Mouse (Mus musculus) ES-CJ7 (cell line): ENCODE measurements at regions not wholly inside any gene's neighbourhood (a gene's known extent, or its start where the extent isn't known, plus 50 kb on each side); places are given as distances from the start of the nearest gene placed in this dataset.
"Not testable (repeated sequence)": the region's sequence is repeated elsewhere in the genome, so short reads cannot be mapped to it uniquely, and the experiment has no call there.

Source experiments
- DNase-seq: peaks from one replicate; pipeline ENCODE4 v3.0.0; 2011; ENCODE audit warnings: low read depth, low spot score

DNA sequence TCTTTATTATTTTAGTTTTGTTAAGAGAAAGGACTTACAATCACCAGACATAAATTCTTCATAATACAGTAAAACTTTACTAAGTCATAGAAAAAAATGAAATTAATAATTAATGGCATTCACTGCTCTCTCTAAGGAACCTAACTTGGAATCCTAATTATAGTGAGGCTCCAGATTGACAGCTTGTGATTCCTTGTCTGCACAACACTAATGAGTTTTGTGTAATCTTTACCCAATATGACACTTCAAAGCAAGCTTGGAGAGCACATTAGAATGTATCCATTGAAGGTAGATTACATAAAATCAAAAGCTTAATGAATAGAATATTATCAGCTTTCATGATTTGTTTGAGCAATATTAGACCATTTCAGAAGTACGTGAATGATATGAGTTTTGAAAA lies 1914.7 kb downstream of the Efna5 start:
- DNase-seq = no peak

DNA sequence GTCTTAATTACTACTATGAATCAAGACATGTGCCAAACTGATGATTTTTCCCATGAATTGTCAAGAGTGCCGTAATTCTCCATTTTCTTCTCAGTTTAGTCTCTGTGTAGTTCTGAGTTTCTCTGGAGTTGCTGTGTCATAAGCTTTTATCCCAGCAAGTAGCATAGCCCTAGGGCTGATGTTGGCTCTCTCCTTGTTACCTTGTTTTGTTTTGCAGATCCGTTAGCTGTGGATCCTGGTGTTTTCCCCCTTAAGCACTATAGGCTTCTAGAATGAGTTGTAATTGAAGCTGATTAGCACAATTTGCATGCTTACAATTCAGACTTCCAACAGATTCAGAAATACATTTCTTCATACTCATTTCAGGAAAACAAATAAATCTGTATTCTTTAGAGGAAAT lies 1915.5 kb downstream of the Efna5 start:
- peak; percentile 47 for DNase-seq

- no peak for DNase-seq
Observed at GRCm38 (mm10) chr17:60951464-60951863, 1929.7 kb downstream of the Efna5 start.

- DNase-seq = no peak
Observed at GRCm38 (mm10) chr17:60937754-60938508, 1924.8 kb upstream of the Nudt12 start.

DNA sequence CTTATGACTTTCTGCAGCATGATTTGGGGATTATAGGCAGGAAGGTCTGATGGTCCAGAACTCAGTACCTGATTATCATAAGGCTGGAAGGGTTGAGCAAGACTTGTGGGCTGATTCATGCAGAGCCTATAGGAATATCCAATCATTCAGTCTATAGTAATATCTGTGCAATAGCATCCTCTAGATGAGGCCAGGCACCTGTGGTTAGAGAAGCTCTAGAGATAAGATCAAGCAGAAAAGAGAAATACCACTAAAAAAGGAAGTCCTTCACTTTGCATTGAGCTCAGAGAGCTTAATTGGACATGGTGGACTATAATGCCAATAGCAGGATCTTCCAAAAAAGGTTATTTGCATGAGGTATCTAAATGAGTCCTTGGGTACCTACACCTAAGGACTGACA lies 1921.1 kb upstream of the Nudt12 start:
- DNase-seq = no peak

GRCm38 (mm10) chr17:60925822-60926383 lies 1912.7 kb upstream of the Nudt12 start:
- DNase-seq = no peak

DNA sequence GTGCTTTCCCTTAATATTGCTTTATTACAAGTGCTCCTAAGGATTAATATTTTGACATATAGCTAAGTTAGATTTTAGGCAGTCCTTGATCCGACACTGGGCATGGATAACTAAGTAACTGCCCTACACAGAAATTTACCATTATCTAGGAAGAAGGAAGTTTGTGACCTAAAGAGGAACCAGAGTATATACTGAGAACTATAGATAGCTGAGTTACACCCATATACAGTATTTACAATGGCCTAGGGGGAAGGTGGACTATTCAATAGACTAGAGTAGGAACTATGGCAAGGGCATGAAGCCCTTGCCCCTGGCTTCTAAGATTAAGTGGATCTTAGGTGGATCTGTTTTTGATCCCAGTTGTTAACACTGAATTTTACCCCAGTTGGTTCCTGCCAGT lies 1869.5 kb upstream of the Nudt12 start:
- not testable (repeated sequence) for DNase-seq

DNA sequence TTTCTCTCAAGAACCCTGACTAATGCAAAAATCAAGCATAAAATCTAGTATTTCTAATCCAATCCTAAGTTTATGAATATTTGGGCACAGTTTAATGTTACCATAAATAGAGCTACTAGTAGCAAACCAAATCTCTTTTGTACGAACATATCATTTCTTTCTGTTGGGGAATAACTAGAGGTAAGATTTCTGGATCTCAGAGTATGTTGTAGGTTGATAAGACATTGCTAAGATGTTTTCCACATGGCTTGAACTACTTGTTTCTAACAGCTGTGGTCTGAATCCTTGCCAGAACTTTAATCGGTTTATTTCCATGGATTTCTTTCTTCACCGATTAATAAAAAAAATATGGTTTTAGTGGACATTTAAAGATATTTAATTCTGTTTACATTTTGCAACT lies 1844.3 kb upstream of the Nudt12 start:
- no peak for DNase-seq

DNA sequence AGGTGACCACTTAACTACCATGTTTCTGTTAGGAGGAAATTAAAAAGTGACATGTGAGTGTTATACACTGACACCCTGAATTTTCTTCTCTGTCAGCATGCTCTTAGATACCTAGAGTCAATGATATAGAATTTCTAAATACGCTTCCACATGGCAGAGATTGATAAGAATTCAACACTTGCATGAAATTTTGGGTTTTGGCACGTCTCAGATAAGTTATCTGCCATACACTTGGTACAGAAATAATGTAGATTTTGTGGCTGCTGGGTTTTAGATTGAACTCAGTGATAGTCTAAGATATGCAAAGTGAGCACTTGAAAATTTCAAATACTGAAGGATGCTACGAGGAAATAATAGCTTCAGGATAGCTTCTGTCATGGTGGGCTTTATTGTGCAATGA lies 1841.5 kb upstream of the Nudt12 start:
- no peak for DNase-seq

GRCm38 (mm10) chr17:60838794-60839193 lies 1825.6 kb upstream of the Nudt12 start:
- DNase-seq = not testable (repeated sequence)

DNA sequence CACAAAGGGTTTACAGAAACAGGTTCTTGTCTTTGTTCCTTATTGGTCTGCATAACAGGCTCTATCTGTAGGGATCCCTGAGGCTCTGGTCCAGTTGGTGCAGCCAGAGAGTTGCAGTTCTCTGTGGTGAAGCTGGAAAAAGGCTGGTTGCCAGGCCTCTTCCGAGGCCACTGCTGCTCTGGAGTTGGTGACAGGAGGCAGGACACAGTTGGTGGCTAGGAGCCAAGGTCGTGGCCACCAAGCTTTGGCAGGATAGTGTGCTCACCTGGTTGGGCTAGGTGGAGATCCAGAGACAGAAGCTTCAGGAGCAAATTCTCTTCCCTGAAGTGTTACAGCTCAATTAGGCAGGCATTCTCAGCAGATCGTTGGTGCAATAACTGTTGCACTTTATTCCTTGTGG lies 1819.4 kb upstream of the Nudt12 start:
- no peak for DNase-seq

DNA sequence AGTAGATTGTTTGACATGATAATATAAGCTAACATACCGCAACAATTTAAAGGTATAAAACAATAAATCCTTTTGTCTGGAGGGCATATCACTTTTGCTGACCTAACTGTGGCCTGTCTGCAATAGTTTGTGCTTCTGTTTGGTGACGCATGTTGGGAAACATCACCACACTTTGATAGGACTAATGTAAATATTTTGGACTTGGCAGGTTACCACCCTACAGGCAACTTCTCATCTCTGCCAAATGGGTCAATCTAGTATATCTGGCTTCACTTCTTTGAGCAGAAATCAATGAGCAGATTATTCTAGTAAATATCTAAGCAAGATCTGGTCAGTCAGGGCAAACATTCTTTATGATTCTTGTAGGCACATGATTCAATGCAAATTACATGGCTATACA lies 1817.3 kb upstream of the Nudt12 start:
- no peak for DNase-seq

DNA sequence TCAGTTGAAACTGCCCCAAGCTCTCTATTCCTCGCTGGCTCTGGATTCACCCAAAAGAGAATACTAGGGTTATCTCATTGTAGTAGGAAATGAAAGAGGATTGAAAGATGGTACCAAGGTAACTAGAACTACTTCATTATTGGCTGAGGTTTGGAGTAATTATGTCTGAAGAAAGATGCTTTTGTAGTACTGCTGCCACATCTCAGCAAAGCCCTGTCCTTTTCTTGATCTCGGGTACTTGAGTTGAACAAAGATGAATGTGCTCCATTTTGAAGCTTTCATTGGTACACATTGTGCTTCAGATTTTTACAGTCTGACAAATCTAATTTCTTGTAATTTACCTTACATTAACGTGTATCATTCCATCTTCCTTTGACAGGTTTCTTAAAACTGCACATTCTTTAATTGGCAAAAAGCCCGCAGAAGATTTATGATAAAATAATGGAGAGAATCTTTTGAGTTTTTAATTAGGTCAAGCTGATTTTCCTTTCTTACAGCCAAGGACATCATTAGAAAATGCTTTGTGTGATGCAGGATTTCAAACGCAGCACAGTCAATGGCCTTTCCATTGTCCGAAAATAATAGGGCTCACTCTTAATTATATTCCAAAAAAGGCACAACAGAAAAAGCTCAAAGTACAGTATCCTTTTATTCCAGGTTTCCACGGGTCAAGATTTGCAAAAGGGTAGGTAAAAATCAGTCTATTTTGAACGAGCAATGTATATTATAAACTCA lies 1791.7 kb upstream of the Nudt12 start:
- no peak for DNase-seq

DNA sequence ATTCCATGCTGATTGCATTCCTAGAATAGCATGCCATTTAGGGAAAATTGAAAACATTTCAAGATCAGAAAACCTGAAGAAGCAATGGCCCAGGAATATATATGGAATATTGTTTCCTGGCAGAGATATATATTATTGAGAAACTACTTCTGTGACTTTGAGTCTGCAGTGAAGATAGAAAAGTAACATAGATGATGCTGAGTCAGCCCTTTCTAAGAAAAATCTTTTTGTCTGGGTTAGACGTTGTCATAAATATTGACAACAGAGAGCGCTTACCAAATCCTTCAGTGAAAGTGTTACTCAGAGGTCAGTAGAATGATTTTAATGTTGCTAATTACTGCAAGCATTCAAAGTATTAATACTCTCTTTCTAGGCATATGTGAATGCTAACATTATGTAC lies 1749.1 kb upstream of the Nudt12 start:
- DNase-seq = no peak

GRCm38 (mm10) chr17:60761100-60761499 lies 1747.9 kb upstream of the Nudt12 start:
- DNase-seq = no peak

GRCm38 (mm10) chr17:60742856-60743255 lies 1729.7 kb upstream of the Nudt12 start:
- no peak for DNase-seq

GRCm38 (mm10) chr17:60738211-60738610 lies 1725.0 kb upstream of the Nudt12 start:
- DNase-seq = no peak

- no peak for DNase-seq
Observed at GRCm38 (mm10) chr17:60720138-60720537, 1707.0 kb upstream of the Nudt12 start.

DNA sequence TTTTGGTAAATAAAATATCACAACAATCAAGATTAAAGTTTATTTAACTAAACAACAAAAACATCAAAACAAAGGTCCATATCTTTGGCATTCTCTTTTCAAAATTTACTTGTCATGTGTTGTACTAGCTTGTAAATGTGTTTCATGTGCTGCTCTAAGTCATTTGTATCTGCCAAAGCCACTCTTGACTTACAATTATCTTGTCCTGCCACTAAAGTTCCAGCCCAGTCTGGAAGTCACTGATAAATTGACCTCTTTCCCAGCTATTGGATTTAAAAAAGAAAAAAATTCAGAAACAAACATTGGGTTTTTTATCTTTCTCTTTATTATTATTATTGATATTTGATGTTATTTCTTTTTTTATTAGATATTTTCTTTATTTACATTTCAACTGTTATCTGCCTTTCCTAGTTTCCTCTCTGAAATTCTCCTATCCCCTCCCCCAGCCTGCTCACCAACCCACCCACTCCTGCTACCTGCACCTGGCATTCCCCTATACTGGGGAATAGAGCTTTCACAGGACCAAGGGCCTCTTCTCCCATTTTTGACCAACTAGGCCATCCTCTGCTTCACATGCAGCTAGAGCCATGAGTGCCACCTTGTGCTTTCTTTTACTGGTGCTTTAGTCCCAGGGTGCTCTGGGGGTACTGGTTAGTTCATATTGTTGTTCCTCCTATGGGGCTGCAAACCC lies 1704.9 kb upstream of the Nudt12 start:
- no peak for DNase-seq

- no peak for DNase-seq
Observed at GRCm38 (mm10) chr17:60717494-60717893, 1704.3 kb upstream of the Nudt12 start.
